Mouse (Mus musculus): ENCODE measurements around the gene Vti1b. TPM values are rescaled to one million over a fixed set of nuclear protein-coding genes. Genes with fewer than 3 reads are reported as not detected.
A peak's percentile ranks its signal among the peaks of the same experiment; 100 is the strongest.

Gene Vti1b
- polyA plus RNA-seq (2014; fragmentation: Nextera tagmentation; extraction: Ambion mirVana): 88.9 and 89.1 TPM in 2 replicates

DNA sequence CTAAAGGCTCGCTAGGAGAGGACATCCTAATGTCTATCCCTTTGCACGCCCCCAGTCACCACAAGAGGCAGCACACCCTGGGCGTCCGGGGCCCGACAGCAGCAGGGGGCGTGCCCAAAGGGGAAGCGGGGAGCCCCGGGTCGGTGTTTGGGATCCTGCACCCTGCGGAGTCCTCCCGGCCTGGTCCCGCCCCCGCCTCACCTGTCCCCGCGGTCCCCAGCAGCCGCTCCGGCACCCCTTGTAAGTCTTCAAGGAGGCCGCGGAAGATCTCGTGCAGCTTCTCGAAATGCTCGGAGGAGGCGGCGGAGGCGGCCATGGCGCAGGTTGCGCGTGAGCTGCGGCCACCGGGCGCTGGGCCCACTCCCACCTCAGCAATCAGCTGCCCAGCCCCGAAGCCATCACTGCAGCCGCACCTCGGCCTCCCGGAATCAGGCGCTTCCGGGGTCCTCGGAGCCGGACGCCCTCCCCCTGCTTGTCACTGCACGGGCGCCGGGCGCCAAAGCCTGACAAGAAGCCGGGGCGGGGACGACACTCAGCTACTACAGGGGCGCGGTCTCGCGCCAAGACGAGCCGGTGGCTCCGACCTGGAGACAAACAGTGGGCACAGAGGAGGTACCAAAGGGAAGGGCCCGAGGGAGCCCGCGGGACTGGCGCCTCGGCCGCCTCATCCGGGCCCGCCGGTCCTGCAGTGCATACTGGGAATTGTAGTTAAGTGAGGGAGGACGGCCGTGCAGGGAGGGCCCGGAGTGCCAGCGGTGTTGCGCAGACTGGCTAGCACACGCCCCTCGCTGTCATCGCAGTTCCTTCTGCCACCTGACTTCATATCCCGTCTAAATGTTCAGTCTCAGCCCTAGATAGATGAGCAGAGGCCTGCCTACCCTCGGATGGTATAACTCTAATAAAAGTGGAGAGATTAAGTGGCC is at the start of gene Vti1b:
Gene Vti1b (minus strand): TSS at position 649 of the 923 bp plus-strand sequence.
- Histone ChIP-seq H3K27ac (replicated peaks in 1 of 2; ENCODE audit: control insufficient read depth in 1 of 2, insufficient read depth in 1 of 2, low read depth in 2 of 2, low read length in 2 of 2) (peak within 1 kb of the TSS; percentile 86 to 91), H3K4me2 (ENCODE audit: low read length) (peak within 1 kb of the TSS; percentile 75), H3K4me3 (ENCODE audit: control insufficient read depth in 1 of 2, insufficient read depth in 1 of 2, low read depth in 1 of 2, low read length in 2 of 2) (peak within 1 kb of the TSS; percentile 81 to 94), H3K36me3 (ENCODE audit: control insufficient read depth, insufficient read depth, low read length) (peaks cover 33% of the 10 kb centered on the region), H3K9me3 (ENCODE audit: control insufficient read depth, low read length) (no peaks in the 10 kb centered on the region), H3K27me3 (ENCODE audit: control insufficient read depth, insufficient read depth, low read length) (no peaks in the 10 kb centered on the region), H3K4me1 (ENCODE audit: control insufficient read depth in 2 of 2, insufficient read depth in 2 of 2, low read length in 2 of 2) (peaks cover 2 to 7% of the 10 kb centered on the region in 2 experiments; a peak in 3 of 4 replicates), H3K9ac (ENCODE audit: low read length) (peak within 1 kb of the TSS; percentile 86)
- under 1% methylated on average over 69 of the region's 73 CpGs for WGBS
- ATAC-seq (ENCODE audit: insufficient number of reproducible peaks, insufficient read depth, low FRiP score, low read depth): peak; percentile 95

DNA sequence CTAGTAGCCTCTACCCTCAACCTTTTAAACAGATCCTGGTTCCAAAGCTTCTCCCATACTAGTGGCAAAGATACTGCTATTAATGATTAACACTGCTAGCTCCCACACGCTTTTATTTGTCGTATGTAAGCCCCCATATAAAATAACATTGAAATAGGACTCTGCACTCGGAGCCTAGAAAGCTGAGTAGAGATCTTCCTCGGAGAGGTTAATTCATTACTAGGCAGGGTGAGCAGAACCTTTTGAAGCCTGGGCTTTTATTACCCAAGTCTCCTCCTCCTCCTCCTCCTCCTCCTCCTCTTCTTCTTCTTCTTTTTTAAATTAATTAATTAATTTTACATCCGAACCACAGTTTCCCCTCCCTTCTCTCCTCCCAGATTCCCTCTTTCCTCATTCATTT is 45.0 kb upstream of the Vti1b start:
- H3K4me1 ChIP-seq (ENCODE audit: control insufficient read depth in 2 of 2, insufficient read depth in 2 of 2, low read length in 2 of 2): no peaks in the 10 kb centered on the region
- H3K36me3 ChIP-seq (ENCODE audit: control insufficient read depth, insufficient read depth, low read length): no peaks in the 10 kb centered on the region
- no peak overlapping the region for H3K27ac ChIP-seq (replicated peaks in 1 of 2; ENCODE audit: control insufficient read depth in 1 of 2, insufficient read depth in 1 of 2, low read depth in 2 of 2, low read length in 2 of 2)
- no peak overlapping the region for H3K4me3 ChIP-seq (ENCODE audit: control insufficient read depth in 1 of 2, insufficient read depth in 1 of 2, low read depth in 1 of 2, low read length in 2 of 2)
- no peak overlapping the region for H3K4me2 ChIP-seq (ENCODE audit: low read length)
- H3K9ac ChIP-seq (ENCODE audit: low read length): no peak overlapping the region
- 71% methylated on average over 5 of the region's 5 CpGs for WGBS
- H3K9me3 ChIP-seq (ENCODE audit: control insufficient read depth, low read length): no peaks in the 10 kb centered on the region
- H3K27me3 ChIP-seq (ENCODE audit: control insufficient read depth, insufficient read depth, low read length): no peaks in the 10 kb centered on the region
- no peak for ATAC-seq (ENCODE audit: insufficient number of reproducible peaks, insufficient read depth, low FRiP score, low read depth)

DNA sequence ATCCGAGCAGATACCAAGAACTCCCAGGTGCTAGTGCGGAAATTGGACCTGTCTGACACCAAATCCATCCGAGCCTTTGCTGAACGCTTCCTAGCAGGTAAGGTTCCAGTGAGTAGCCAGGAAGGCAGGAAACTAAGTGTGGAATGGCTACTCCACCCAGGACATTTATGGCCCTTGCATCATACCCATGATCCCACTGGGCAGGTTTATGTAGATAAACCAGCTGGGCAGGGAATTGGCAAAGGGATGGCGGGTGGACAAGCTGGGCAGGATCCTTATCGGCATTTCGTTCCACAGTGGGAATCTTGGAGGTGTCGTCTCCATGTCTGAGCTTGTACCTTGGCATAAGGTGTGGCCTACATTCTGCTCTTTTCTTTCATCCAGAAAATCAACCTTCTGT is 39.0 kb upstream of the Vti1b start:
- H3K27me3 ChIP-seq (ENCODE audit: control insufficient read depth, insufficient read depth, low read length): no peaks in the 10 kb centered on the region
- H3K4me1 ChIP-seq (ENCODE audit: control insufficient read depth in 2 of 2, insufficient read depth in 2 of 2, low read length in 2 of 2): peaks cover 3 to 5% of the 10 kb centered on the region in 2 experiments; a peak in 2 of 4 replicates
- no peak overlapping the region for H3K4me3 ChIP-seq (ENCODE audit: control insufficient read depth in 1 of 2, insufficient read depth in 1 of 2, low read depth in 1 of 2, low read length in 2 of 2)
- no peak overlapping the region for H3K4me2 ChIP-seq (ENCODE audit: low read length)
- H3K36me3 ChIP-seq (ENCODE audit: control insufficient read depth, insufficient read depth, low read length): no peaks in the 10 kb centered on the region
- WGBS: 87% methylated on average over 8 of the region's 8 CpGs
- no peaks in the 10 kb centered on the region for H3K9me3 ChIP-seq (ENCODE audit: control insufficient read depth, low read length)
- ATAC-seq (ENCODE audit: insufficient number of reproducible peaks, insufficient read depth, low FRiP score, low read depth): no peak
- H3K9ac ChIP-seq (ENCODE audit: low read length): no peak overlapping the region
- no peak overlapping the region for H3K27ac ChIP-seq (replicated peaks in 1 of 2; ENCODE audit: control insufficient read depth in 1 of 2, insufficient read depth in 1 of 2, low read depth in 2 of 2, low read length in 2 of 2)

DNA sequence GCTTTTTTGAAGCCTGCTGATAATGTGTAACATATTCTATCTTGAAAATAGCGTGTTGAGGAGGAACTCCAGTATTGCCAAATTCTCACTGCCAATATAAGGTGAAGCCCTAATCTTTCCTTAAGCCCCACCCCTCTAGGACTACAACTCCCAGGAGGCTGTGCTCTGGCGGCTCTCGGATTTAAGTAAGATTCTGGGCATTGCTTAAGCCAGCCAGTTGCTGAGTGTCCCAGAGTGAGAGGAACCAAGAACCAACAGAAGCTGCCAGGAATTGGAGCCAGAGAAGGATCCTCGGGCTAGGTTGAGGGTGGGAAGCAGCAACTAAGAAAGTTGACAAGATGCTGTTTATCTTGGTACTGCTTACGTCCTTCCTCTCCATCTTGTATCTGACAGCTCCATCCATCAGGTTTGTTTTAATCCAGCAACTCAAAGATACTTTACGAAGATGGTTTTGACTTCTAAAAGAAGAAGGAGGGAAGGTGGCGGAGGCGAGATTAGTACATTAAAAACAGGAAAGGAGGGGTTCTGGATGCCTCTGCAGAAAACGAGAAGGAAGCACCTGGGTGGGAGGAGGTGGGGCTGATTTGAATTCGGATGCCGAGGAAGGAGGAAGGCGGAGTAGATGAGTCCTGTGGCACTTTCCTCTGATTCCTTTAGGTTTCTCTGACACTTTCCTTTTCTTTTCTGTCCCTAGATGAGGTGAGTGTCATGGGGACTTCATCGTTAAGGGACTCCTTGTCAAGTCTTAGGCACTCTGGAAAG is 36.4 kb upstream of the Vti1b start, which contains the start of gene Rdh12:
Gene Rdh12 (plus strand): TSS at position 212 of the 762 bp plus-strand sequence.
- no peaks in the 10 kb centered on the region for H3K27me3 ChIP-seq (ENCODE audit: control insufficient read depth, insufficient read depth, low read length)
- H3K36me3 ChIP-seq (ENCODE audit: control insufficient read depth, insufficient read depth, low read length): no peaks in the 10 kb centered on the region
- H3K4me2 ChIP-seq (ENCODE audit: low read length): peak within 1 kb of the TSS; percentile 74
- ATAC-seq (ENCODE audit: insufficient number of reproducible peaks, insufficient read depth, low FRiP score, low read depth): no peak
- H3K27ac ChIP-seq (replicated peaks in 1 of 2; ENCODE audit: control insufficient read depth in 1 of 2, insufficient read depth in 1 of 2, low read depth in 2 of 2, low read length in 2 of 2): no peak within 1 kb of the TSS
- H3K4me1 ChIP-seq (ENCODE audit: control insufficient read depth in 2 of 2, insufficient read depth in 2 of 2, low read length in 2 of 2): peaks cover 3 to 5% of the 10 kb centered on the region in 2 experiments; a peak in 2 of 4 replicates
- H3K4me3 ChIP-seq (ENCODE audit: control insufficient read depth in 1 of 2, insufficient read depth in 1 of 2, low read depth in 1 of 2, low read length in 2 of 2): peak within 1 kb of the TSS; percentile 41
- WGBS: 6% methylated on average over 13 of the region's 13 CpGs
- peak within 1 kb of the TSS; percentile 41; the same call in 1 of the 2 replicates for H3K9ac ChIP-seq (ENCODE audit: low read length)
- H3K9me3 ChIP-seq (ENCODE audit: control insufficient read depth, low read length): no peaks in the 10 kb centered on the region

DNA sequence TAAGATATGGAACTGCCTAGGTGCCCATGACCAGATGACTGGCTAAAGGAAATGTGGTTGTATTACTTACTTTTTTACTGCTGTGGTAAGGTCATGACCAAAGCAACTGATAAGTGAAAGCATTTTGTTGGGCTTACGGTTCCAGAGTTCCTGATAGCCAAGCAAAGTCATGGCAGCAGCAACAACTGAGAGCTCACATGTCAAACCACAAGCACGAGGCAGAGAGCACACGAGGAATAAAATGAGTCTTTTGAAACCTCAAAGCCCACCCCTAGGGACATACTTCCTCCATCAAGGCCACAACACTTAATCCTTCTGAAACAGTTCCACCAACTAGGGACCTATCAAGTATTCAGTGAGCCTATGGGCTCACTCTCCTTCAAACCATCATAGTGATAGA is 29.4 kb upstream of the Vti1b start:
- no peaks in the 10 kb centered on the region for H3K4me1 ChIP-seq (ENCODE audit: control insufficient read depth in 2 of 2, insufficient read depth in 2 of 2, low read length in 2 of 2)
- H3K9me3 ChIP-seq (ENCODE audit: control insufficient read depth, low read length): no peaks in the 10 kb centered on the region
- no peaks in the 10 kb centered on the region for H3K36me3 ChIP-seq (ENCODE audit: control insufficient read depth, insufficient read depth, low read length)
- ATAC-seq (ENCODE audit: insufficient number of reproducible peaks, insufficient read depth, low FRiP score, low read depth): no peak
- H3K9ac ChIP-seq (ENCODE audit: low read length): no peak overlapping the region
- 56% methylated on average over 3 of the region's 3 CpGs for WGBS
- H3K4me2 ChIP-seq (ENCODE audit: low read length): no peak overlapping the region
- no peak overlapping the region for H3K4me3 ChIP-seq (ENCODE audit: control insufficient read depth in 1 of 2, insufficient read depth in 1 of 2, low read depth in 1 of 2, low read length in 2 of 2)
- no peaks in the 10 kb centered on the region for H3K27me3 ChIP-seq (ENCODE audit: control insufficient read depth, insufficient read depth, low read length)
- H3K27ac ChIP-seq (replicated peaks in 1 of 2; ENCODE audit: control insufficient read depth in 1 of 2, insufficient read depth in 1 of 2, low read depth in 2 of 2, low read length in 2 of 2): no peak overlapping the region

DNA sequence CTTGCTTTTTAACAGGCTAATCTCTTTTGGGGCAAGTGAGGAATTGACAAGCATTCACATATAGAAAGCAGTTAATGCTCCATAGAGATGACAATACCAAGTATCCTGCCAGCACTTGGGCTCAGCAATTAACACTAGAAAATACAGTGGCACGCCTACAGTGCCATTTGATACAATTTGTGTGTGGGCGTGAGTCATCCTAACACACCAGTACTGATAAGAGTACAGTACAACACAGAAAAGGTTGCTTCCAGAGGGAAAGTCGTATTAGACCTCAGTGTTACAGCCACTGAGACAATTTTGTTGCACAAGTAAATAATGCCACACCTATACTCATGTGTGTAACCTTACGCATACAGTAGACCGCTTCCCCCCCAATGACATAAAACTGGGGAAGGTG is 24.6 kb upstream of the Vti1b start:
- WGBS: 74% methylated on average over 5 of the region's 5 CpGs
- no peaks in the 10 kb centered on the region for H3K36me3 ChIP-seq (ENCODE audit: control insufficient read depth, insufficient read depth, low read length)
- no peak for ATAC-seq (ENCODE audit: insufficient number of reproducible peaks, insufficient read depth, low FRiP score, low read depth)
- H3K4me2 ChIP-seq (ENCODE audit: low read length): no peak overlapping the region
- H3K4me3 ChIP-seq (ENCODE audit: control insufficient read depth in 1 of 2, insufficient read depth in 1 of 2, low read depth in 1 of 2, low read length in 2 of 2): no peak overlapping the region
- H3K9me3 ChIP-seq (ENCODE audit: control insufficient read depth, low read length): no peaks in the 10 kb centered on the region
- H3K27me3 ChIP-seq (ENCODE audit: control insufficient read depth, insufficient read depth, low read length): no peaks in the 10 kb centered on the region
- no peaks in the 10 kb centered on the region for H3K4me1 ChIP-seq (ENCODE audit: control insufficient read depth in 2 of 2, insufficient read depth in 2 of 2, low read length in 2 of 2)
- H3K27ac ChIP-seq (replicated peaks in 1 of 2; ENCODE audit: control insufficient read depth in 1 of 2, insufficient read depth in 1 of 2, low read depth in 2 of 2, low read length in 2 of 2): no peak overlapping the region
- H3K9ac ChIP-seq (ENCODE audit: low read length): no peak overlapping the region

DNA sequence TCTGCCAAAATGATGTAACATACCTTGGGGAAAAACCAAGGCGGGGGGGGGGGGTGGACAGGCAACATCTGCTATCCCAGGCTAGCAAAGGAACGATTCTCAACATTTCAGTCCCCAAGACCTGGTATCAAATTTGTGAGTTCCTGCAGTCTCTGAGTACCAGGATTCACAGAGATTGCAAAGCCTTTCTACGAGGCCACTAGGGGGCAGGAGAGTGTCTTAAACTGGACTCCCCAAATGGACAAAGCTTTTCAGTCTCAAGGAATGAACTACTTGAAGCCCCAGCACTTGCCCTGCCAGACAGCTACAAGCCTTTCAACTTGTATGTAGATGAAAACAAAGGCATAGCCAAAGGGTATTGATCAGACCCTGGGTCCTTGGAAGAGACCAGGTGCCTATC is 21.0 kb upstream of the Vti1b start:
- no peak overlapping the region for H3K4me3 ChIP-seq (ENCODE audit: control insufficient read depth in 1 of 2, insufficient read depth in 1 of 2, low read depth in 1 of 2, low read length in 2 of 2)
- peaks cover 6 to 15% of the 10 kb centered on the region in 2 experiments; a peak in 3 of 4 replicates for H3K4me1 ChIP-seq (ENCODE audit: control insufficient read depth in 2 of 2, insufficient read depth in 2 of 2, low read length in 2 of 2)
- H3K27me3 ChIP-seq (ENCODE audit: control insufficient read depth, insufficient read depth, low read length): no peaks in the 10 kb centered on the region
- no peak overlapping the region for H3K4me2 ChIP-seq (ENCODE audit: low read length)
- no peaks in the 10 kb centered on the region for H3K9me3 ChIP-seq (ENCODE audit: control insufficient read depth, low read length)
- 9% methylated on average over 3 of the region's 3 CpGs for WGBS
- peaks cover 3% of the 10 kb centered on the region; the same call in 1 of the 2 replicates for H3K36me3 ChIP-seq (ENCODE audit: control insufficient read depth, insufficient read depth, low read length)
- no peak for ATAC-seq (ENCODE audit: insufficient number of reproducible peaks, insufficient read depth, low FRiP score, low read depth)
- H3K9ac ChIP-seq (ENCODE audit: low read length): no peak overlapping the region
- H3K27ac ChIP-seq (replicated peaks in 1 of 2; ENCODE audit: control insufficient read depth in 1 of 2, insufficient read depth in 1 of 2, low read depth in 2 of 2, low read length in 2 of 2): no peak overlapping the region

Data from heart, embryonic 14.5 days (tissue).